Mouse (Mus musculus) liver, postnatal 0 days (tissue): ENCODE results near the gene Sdsl.

Experiments
- CTCF ChIP-seq: sonication (generic); IDR thresholded peaks from 2 replicates; pipeline ENCODE4 v1.5.1; 2016; ENCODE audit warnings: antibody characterized with exemption, low read depth
- EP300 ChIP-seq: IDR thresholded peaks from 2 replicates; pipeline ENCODE4 v1.6.1; 2016; ENCODE audit warnings: antibody characterized with exemption, low read depth, mild to moderate bottlenecking

GRCm38 (mm10) chr5:120420106-120420505 is 52.5 kb downstream of the Sdsl start:
- TF ChIP-seq CTCF (no peak), EP300 (no peak)
